Mouse (Mus musculus) thymus, adult 2 months (tissue): ENCODE measurements around the gene Ranbp9. TPM values are rescaled to one million over a fixed set of nuclear protein-coding genes. Genes with fewer than 3 reads are reported as not detected.

Source experiments
- DNase-seq: peaks from one replicate; pipeline ENCODE4 v3.0.0; 2021
- H3K27ac ChIP-seq: fragments of 200-500 bp; 2 replicates; pipeline ENCODE4 v1.5.1; 2012; ENCODE audit warnings: low read length, control low read depth; ENCODE audit not compliant: control insufficient read depth, insufficient read depth
- H3K27me3 ChIP-seq: fragments of 200-500 bp; 2 replicates; pipeline ENCODE4 v1.6.1; 2012; ENCODE audit warnings: mild to moderate bottlenecking, low read length, moderate library complexity, mixed read lengths; ENCODE audit not compliant: control insufficient read depth, insufficient read depth
- H3K36me3 ChIP-seq: fragments of 200-500 bp; 2 replicates; pipeline ENCODE4 v1.6.1; 2012; ENCODE audit warnings: mild to moderate bottlenecking, low read length, moderate library complexity; ENCODE audit not compliant: control insufficient read depth, insufficient read depth
- H3K4me1 ChIP-seq: fragments of 200-500 bp; replicated peaks from 2 replicates; pipeline ENCODE4 v1.6.1; 2012; ENCODE audit warnings: low read length; ENCODE audit not compliant: control insufficient read depth, insufficient read depth
- H3K4me3 ChIP-seq: fragments of 200-500 bp; 2 replicates; pipeline ENCODE4 v1.5.1; 2012; ENCODE audit warnings: mild to moderate bottlenecking, low read length, control low read depth, moderate library complexity; ENCODE audit not compliant: control insufficient read depth, insufficient read depth
- CTCF ChIP-seq: fragments of 200-500 bp; IDR thresholded peaks from 2 replicates; pipeline ENCODE4 v1.5.1; 2012; ENCODE audit warnings: mild to moderate bottlenecking, control low read depth, low read length, moderate library complexity, borderline replicate concordance; ENCODE audit not compliant: control insufficient read depth, poor library complexity, insufficient read depth; ENCODE audit errors: extremely low read depth
- POLR2A ChIP-seq: fragments of 200-500 bp; IDR thresholded peaks from 2 replicates; pipeline ENCODE4 v1.6.1; 2012; ENCODE audit warnings: mild to moderate bottlenecking, low read length, control low read depth, moderate library complexity; ENCODE audit not compliant: control insufficient read depth, poor library complexity, insufficient read depth; ENCODE audit errors: extremely low read depth
- WGBS: fragments of 180-500 bp; shearing (Covaris S2); methylation state at CpG from one replicate; pipeline ENCODE4 v1.1.7; 2018; 5-methylcytosine and 5-hydroxymethylcytosine counted together
- polyA plus RNA-seq: library from polyadenylated mRNA; depleted of rRNA; stranded (reverse); fragments of >200 nt; gene quantifications from 2 replicates; pipeline ENCODE4 v1.2.3, GENCODE M21; 2012

The Ranbp9 gene
- polyA plus RNA-seq, 1 experiment, result 26.7 TPM

DNA sequence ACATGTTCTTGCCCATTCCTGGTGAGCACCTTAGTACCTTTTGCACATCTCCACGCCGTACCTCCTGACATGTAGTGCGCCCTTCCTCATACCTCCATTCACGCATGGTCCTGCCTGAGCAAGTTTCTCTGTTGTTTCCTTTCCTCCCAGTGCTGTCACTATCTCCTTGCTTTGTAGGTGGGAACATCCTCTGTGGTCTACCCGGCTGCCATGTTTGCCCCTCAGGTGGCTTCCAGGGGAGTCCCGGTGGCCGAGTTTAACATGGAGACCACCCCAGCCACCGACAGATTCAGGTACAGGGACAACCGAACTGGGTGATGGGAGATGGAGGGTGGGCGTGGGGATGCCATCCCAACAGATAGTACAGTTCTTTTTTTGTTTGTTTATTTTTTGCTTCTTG, 95.8 kb downstream of the Ranbp9 start:
- no peak overlapping the region for H3K4me3 ChIP-seq
- no peaks in the 10 kb centered on the region; the same call in 1 of the 2 replicates for H3K36me3 ChIP-seq
- H3K4me1 ChIP-seq, result no peaks in the 10 kb centered on the region
- DNase-seq, result no peak
- H3K27ac ChIP-seq, result no peak overlapping the region
- no peaks in the 10 kb centered on the region for H3K27me3 ChIP-seq
- TF ChIP-seq POLR2A (no peak), CTCF (no peak)
- WGBS, result 96% methylated on average over 10 of the region's 10 CpGs

DNA sequence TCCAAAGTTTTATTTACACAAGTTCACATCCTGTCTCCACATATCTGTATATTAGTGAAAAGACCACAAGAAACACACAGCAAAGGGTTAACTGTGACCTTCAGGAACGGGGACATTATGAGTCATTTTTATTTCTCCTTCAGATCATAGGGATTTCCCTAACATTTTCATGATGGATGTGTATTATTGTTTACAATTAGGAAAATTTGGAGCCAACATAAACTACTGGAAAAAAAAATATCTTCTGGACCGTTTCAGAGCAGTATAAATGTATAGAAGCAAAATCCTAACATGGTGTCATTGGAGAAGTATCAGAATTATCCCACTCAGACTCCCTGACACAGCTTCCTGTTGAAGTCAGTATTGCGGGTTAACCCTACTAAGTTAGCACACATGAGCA, 101.1 kb downstream of the Ranbp9 start:
- H3K27me3 ChIP-seq, result no peaks in the 10 kb centered on the region
- 91% methylated on average over 3 of the region's 3 CpGs for WGBS
- H3K36me3 ChIP-seq, result peaks cover 7% of the 10 kb centered on the region
- TF ChIP-seq CTCF, result no peak
- TF ChIP-seq POLR2A, result no peak
- H3K4me3 ChIP-seq, result no peak overlapping the region
- no peaks in the 10 kb centered on the region for H3K4me1 ChIP-seq
- no peak for DNase-seq
- H3K27ac ChIP-seq, result no peak overlapping the region

- no peak overlapping the region for H3K27ac ChIP-seq
These were observed 106.1 kb downstream of the Ranbp9 start for GRCm38 (mm10) chr13:43374918-43375432.

GRCm38 (mm10) chr13:43374205-43374604, 106.9 kb downstream of the Ranbp9 start:
- H3K27ac ChIP-seq, result no peak overlapping the region
- no peaks in the 10 kb centered on the region for H3K4me1 ChIP-seq
- TF ChIP-seq CTCF (no peak), POLR2A (no peak)
- no peaks in the 10 kb centered on the region for H3K27me3 ChIP-seq
- no peak overlapping the region for H3K4me3 ChIP-seq
- no peak for DNase-seq
- peaks cover 33% of the 10 kb centered on the region for H3K36me3 ChIP-seq
- 93% methylated on average over 10 of the region's 10 CpGs for WGBS

More at GRCm38 (mm10) chr13:43374918-43375432, 106.1 kb downstream of the Ranbp9 start:
- Histone ChIP-seq H3K4me1 (no peaks in the 10 kb centered on the region), H3K27me3 (no peaks in the 10 kb centered on the region), H3K4me3 (no peak overlapping the region), H3K36me3 (peaks cover 33% of the 10 kb centered on the region)
- no peak for DNase-seq
- 83% methylated on average over 2 of the region's 2 CpGs for WGBS
- TF ChIP-seq CTCF (no peak), POLR2A (no peak)

- Histone ChIP-seq H3K4me1 (no peaks in the 10 kb centered on the region), H3K4me3 (no peak overlapping the region), H3K27me3 (no peaks in the 10 kb centered on the region), H3K27ac (no peak overlapping the region), H3K36me3 (peaks cover 33% of the 10 kb centered on the region)
- TF ChIP-seq POLR2A (no peak), CTCF (no peak)
- DNase-seq, result no peak
- 97% methylated on average over 1 of the region's 1 CpGs for WGBS
These were observed 108.2 kb downstream of the Ranbp9 start for GRCm38 (mm10) chr13:43372892-43373291.

DNA sequence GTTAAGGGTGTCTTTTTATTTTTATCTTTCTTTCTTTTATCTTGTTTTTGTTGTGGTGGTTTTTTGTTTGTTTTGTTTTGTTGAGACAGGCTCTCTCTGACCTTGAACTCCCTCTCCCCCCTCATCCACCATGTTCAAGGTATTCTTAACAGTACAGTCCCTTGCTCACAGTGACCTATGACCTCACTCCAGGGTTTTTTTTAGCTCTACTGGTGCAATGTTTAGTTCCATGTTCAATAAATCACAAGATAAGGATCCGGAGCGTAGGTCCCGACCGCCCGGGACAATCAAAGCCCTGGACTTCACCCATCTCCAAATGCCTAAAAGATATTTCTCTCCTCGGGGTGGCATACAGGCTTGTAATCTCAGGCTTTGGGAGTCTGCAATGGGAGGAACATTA, 111.0 kb downstream of the Ranbp9 start:
- no peak for DNase-seq
- Histone ChIP-seq H3K4me1 (peaks cover 4% of the 10 kb centered on the region), H3K27me3 (no peaks in the 10 kb centered on the region), H3K27ac (no peak overlapping the region), H3K36me3 (peaks cover 26% of the 10 kb centered on the region), H3K4me3 (no peak overlapping the region)
- 95% methylated on average over 6 of the region's 6 CpGs for WGBS
- TF ChIP-seq CTCF (no peak), POLR2A (no peak)

GRCm38 (mm10) chr13:43365825-43366184, 115.3 kb downstream of the Ranbp9 start:
- TF ChIP-seq POLR2A (no peak), CTCF (no peak)
- peak overlapping the region; percentile 71 for H3K4me3 ChIP-seq
- no peaks in the 10 kb centered on the region for H3K27me3 ChIP-seq
- no peak for DNase-seq
- H3K36me3 ChIP-seq, result peaks cover 1% of the 10 kb centered on the region; the same call in 1 of the 2 replicates
- 6% methylated on average over 11 of the region's 11 CpGs for WGBS
- H3K27ac ChIP-seq, result peak overlapping the region; percentile 39
- H3K4me1 ChIP-seq, result peaks cover 5% of the 10 kb centered on the region
